Mouse (Mus musculus) embryonic facial prominence, embryonic 14.5 days (tissue): ENCODE measurements at regions not wholly inside any gene's neighbourhood (a gene's known extent, or its start where the extent isn't known, plus 50 kb on each side); places are given as distances from the start of the nearest gene placed in this dataset.

ENCODE experiments used
- ATAC-seq: fragments of 200-750 bp; cut with Nextera tagmentation; 2 replicates; pipeline ENCODE4 v1.8.0; 2017; ENCODE audit warnings: low read depth, moderate number of reproducible peaks, moderate TSS enrichment
- DNase-seq: peaks from one replicate; pipeline ENCODE4 v3.0.0-alpha.2; 2015; ENCODE audit warnings: low spot score
- H3K27ac ChIP-seq: fragments of 300-500 bp; sonication (generic); replicated peaks from 2 replicates; pipeline ENCODE4 v1.5.1; 2014; ENCODE audit warnings: low read depth, mild to moderate bottlenecking, low read length, moderate library complexity
- H3K27me3 ChIP-seq: fragments of 300-500 bp; sonication (generic); replicated peaks from 2 replicates; pipeline ENCODE4 v1.6.1; 2014; ENCODE audit warnings: low read length; ENCODE audit not compliant: control insufficient read depth, insufficient read depth
- H3K36me3 ChIP-seq: fragments of 300-500 bp; sonication (generic); 2 replicates; pipeline ENCODE4 v1.6.1; 2014; ENCODE audit warnings: low read length, mixed read lengths; ENCODE audit not compliant: control insufficient read depth, insufficient read depth
- H3K4me1 ChIP-seq: fragments of 300-500 bp; sonication (generic); 2 replicates; pipeline ENCODE4 v1.6.1; 2014; ENCODE audit warnings: antibody characterized with exemption, low read length; ENCODE audit not compliant: control insufficient read depth, insufficient read depth
- H3K4me2 ChIP-seq: fragments of 300-500 bp; sonication (generic); 2 replicates; pipeline ENCODE4 v1.6.1; 2014; ENCODE audit warnings: low read depth, mild to moderate bottlenecking, low read length, moderate library complexity, mixed read lengths
- H3K4me3 ChIP-seq: fragments of 300-500 bp; sonication (generic); 2 replicates; pipeline ENCODE4 v1.5.1; 2014; ENCODE audit warnings: low read depth, mild to moderate bottlenecking, low read length
- H3K9ac ChIP-seq: fragments of 300-500 bp; sonication (generic); 2 replicates; pipeline ENCODE4 v1.6.1; 2014; ENCODE audit warnings: low read depth, mild to moderate bottlenecking, low read length, moderate library complexity, mixed read lengths
- H3K9me3 ChIP-seq: fragments of 300-500 bp; sonication (generic); 2 replicates; pipeline ENCODE4 v1.6.1; 2016; ENCODE audit warnings: low read length; ENCODE audit not compliant: control insufficient read depth
- WGBS: fragments of 180-500 bp; shearing (Covaris S2); extraction: QIAGEN DNeasy Blood & Tissue Kit; methylation state at CpG from one replicate; pipeline ENCODE4 v1.1.7; 2014; 5-methylcytosine and 5-hydroxymethylcytosine counted together

DNA sequence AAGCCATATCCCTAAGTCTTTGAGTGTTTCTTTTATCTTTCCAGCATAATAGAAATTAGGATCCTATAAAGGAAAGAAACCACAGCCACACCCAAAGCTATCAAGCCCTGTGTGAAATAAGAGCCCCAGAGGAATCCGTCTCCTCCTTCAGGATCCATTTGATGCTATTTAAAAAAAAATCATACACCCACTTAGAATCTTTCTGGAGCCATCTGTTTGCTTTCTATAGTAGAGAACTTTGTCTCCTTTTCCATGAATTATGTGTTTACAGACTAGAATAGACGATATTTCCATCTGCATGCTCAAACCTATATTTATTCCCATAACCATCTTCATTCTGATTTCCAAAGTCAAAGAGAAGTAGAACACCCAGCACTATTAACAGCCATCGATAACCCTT is 917.2 kb upstream of the Man1a start:
- H3K9me3 ChIP-seq, result no peaks in the 10 kb centered on the region
- no peaks in the 10 kb centered on the region for H3K27me3 ChIP-seq
- no peaks in the 10 kb centered on the region for H3K36me3 ChIP-seq
- H3K4me1 ChIP-seq, result no peaks in the 10 kb centered on the region
- H3K4me3 ChIP-seq, result no peak overlapping the region
- ATAC-seq (no peak), DNase-seq (no peak)
- no peak overlapping the region for H3K27ac ChIP-seq
- no peak overlapping the region for H3K4me2 ChIP-seq
- 72% methylated on average over 3 of the region's 3 CpGs for WGBS
- no peak overlapping the region for H3K9ac ChIP-seq

DNA sequence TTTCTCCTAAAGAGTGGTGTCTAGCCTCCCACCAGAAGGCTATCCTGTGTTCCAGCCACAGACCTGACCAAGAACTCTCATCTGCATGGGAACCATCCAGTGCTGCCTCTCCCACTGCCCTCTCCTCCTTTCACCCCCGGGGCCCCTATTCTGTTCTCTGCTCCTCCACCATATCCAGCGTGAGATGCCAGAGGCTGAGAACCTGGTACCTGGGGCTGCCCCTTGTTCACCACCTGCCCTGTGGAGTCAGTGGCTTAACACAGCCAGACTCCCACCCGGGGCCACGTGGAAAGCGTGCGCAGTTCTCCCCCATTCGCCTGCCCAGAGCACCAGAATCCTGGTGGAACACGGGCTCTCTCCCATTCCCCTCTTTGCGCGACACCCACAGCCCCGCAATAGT is 879.5 kb upstream of the Man1a start:
- no peaks in the 10 kb centered on the region for H3K9me3 ChIP-seq
- DNase-seq (no peak), ATAC-seq (no peak)
- no peak overlapping the region for H3K27ac ChIP-seq
- H3K4me1 ChIP-seq, result no peaks in the 10 kb centered on the region
- H3K9ac ChIP-seq, result no peak overlapping the region
- no peak overlapping the region for H3K4me2 ChIP-seq
- no peaks in the 10 kb centered on the region for H3K27me3 ChIP-seq
- no peak overlapping the region for H3K4me3 ChIP-seq
- 97% methylated on average over 11 of the region's 11 CpGs for WGBS
- no peaks in the 10 kb centered on the region for H3K36me3 ChIP-seq

GRCm38 (mm10) chr10:54941195-54942062 is 865.0 kb upstream of the Man1a start:
- no peak overlapping the region for H3K4me2 ChIP-seq
- 79% methylated on average over 3 of the region's 3 CpGs for WGBS
- DNase-seq (no peak), ATAC-seq (no peak)
- no peaks in the 10 kb centered on the region for H3K36me3 ChIP-seq
- H3K27ac ChIP-seq, result no peak overlapping the region
- no peaks in the 10 kb centered on the region for H3K9me3 ChIP-seq
- H3K4me1 ChIP-seq, result no peaks in the 10 kb centered on the region
- no peak overlapping the region for H3K4me3 ChIP-seq
- H3K9ac ChIP-seq, result no peak overlapping the region
- no peaks in the 10 kb centered on the region for H3K27me3 ChIP-seq

DNA sequence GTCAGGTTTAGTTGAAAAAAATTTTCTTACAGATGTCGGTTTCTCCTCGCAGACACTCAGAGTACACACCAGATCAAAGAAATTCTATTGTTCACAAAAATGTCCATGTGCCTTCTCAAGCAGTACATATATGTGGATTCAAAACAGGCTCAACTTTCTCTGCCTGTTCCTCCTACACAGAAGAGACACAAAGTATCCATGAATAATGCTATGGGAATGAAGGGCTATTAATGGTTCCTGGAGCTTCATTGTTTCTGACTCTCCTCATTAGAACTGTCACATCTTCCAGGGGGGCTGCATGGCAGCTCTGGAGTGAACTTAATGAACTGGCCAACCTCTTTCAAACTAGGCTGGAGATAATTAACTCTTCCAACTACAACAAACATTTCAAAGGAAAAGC is 863.1 kb upstream of the Man1a start:
- 77% methylated on average over 2 of the region's 2 CpGs for WGBS
- H3K4me2 ChIP-seq, result no peak overlapping the region
- no peak for ATAC-seq

More for the DNA sequence above, 863.1 kb upstream of the Man1a start:
- H3K27ac ChIP-seq, result no peak overlapping the region
- DNase-seq, result peak; percentile 24
- no peak overlapping the region for H3K4me3 ChIP-seq
- H3K9me3 ChIP-seq, result no peaks in the 10 kb centered on the region
- H3K9ac ChIP-seq, result no peak overlapping the region
- H3K36me3 ChIP-seq, result no peaks in the 10 kb centered on the region
- no peaks in the 10 kb centered on the region for H3K4me1 ChIP-seq
- H3K27me3 ChIP-seq, result no peaks in the 10 kb centered on the region
